Mouse (Mus musculus): ENCODE measurements at regions not wholly inside any gene's neighbourhood (a gene's known extent, or its start where the extent isn't known, plus 50 kb on each side); places are given as distances from the start of the nearest gene placed in this dataset.

GRCm38 (mm10) chr6:51168775-51169695, 263.4 kb upstream of the Nfe2l3 start:
- peak; percentile 21 for DNase-seq (ENCODE audit: low spot score)

GRCm38 (mm10) chr6:51169971-51170411, 262.5 kb upstream of the Nfe2l3 start:
- no peak for DNase-seq (ENCODE audit: low spot score)

- DNase-seq (ENCODE audit: low spot score): peak; percentile 53
Observed at GRCm38 (mm10) chr6:51170414-51170813, 262.1 kb upstream of the Nfe2l3 start.

DNA sequence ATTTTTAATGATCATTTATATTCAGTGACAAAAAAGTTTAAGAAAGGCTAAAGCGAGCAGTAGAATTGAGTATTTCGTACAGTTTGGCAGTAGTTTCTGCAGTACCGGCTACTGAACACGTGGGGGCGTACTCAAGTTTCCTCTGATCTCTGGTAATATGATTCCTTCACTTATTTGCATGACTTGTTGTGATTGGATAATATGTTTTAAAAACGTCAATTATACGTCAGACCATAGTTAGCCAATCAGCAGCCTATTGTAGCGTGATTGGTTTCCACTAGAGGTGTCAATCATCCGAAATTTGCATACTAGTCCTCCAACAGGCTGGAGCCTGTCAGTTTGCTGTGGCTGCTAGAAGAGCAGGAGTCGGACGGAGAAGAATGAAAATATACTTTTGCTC, 261.6 kb upstream of the Nfe2l3 start:
- DNase-seq (ENCODE audit: low spot score): no peak

GRCm38 (mm10) chr6:51171761-51172160, 260.7 kb upstream of the Nfe2l3 start:
- peak; percentile 41 for DNase-seq (ENCODE audit: low spot score)

DNA sequence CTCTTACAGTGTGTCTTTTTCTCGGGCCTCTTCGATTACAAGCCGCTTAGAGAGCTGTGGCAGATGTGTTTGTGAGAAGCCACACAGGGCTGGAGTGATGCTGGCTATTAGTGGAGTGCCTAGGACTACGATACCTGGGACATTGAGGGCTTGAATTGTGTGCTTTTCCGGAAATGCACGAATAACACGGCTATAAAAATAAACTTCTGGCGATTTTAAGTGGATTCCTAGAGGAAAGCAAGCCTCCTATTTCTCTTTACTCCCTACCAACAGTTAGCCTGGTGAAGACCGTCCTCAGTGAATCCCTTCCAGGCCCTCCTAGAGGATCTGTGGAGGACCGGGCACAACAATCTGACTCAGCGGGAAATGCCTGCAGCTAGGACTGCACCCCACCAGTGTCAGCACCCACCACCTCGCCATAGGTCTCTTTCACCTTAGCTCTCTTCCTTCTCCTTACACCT, 260.1 kb upstream of the Nfe2l3 start:
- DNase-seq (ENCODE audit: low spot score): no peak

DNA sequence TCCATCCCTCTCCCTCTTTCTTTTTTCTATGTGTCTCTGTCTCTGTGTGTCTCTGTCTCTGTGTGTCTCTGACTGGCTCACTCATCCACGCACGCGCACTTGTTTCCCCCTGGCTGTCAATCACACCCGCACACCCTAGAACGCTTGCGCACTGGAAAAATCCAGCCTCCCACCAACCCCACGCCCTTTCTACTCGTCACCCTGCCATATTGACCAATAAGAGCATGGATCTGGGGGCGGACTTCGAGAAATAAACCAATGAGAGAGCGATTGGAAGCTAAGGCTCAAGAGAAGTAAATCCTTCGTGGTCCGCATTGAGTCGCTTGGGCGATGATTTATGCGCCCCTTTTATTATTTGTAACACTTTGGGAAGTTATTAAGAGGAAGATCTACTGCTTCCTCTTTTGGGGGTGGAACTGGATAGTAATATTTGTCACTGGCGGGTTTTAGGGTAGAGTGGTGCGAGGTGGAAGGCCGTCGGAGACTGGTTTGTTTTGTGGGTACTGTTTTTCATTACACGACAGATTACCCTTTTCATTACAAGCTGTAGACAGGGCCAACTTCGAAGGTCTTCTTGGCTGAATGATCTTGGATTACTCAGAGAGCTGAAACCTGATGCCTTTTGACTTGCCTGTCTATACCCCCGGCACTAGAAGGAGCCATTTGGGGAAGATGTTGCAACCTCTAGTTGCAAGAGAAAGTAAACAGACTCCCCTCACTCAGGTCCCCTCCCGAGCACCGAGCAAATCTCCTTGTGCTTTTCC, 259.4 kb upstream of the Nfe2l3 start:
- peak; percentile 56 for DNase-seq (ENCODE audit: low spot score)

GRCm38 (mm10) chr6:51173620-51174442, 258.6 kb upstream of the Nfe2l3 start:
- DNase-seq (ENCODE audit: low spot score): no peak

GRCm38 (mm10) chr6:51174443-51175021, 257.9 kb upstream of the Nfe2l3 start:
- DNase-seq (ENCODE audit: low spot score): no peak

GRCm38 (mm10) chr6:51175616-51176590, 256.6 kb upstream of the Nfe2l3 start:
- DNase-seq (ENCODE audit: low spot score): no peak

- no peak for DNase-seq (ENCODE audit: low spot score)
Observed at GRCm38 (mm10) chr6:51176791-51177433, 255.6 kb upstream of the Nfe2l3 start.

- no peak for DNase-seq (ENCODE audit: low spot score)
Observed at GRCm38 (mm10) chr6:51177701-51178060, 254.8 kb upstream of the Nfe2l3 start.

GRCm38 (mm10) chr6:51178061-51178791, 254.2 kb upstream of the Nfe2l3 start:
- DNase-seq (ENCODE audit: low spot score): peak; percentile 72

DNA sequence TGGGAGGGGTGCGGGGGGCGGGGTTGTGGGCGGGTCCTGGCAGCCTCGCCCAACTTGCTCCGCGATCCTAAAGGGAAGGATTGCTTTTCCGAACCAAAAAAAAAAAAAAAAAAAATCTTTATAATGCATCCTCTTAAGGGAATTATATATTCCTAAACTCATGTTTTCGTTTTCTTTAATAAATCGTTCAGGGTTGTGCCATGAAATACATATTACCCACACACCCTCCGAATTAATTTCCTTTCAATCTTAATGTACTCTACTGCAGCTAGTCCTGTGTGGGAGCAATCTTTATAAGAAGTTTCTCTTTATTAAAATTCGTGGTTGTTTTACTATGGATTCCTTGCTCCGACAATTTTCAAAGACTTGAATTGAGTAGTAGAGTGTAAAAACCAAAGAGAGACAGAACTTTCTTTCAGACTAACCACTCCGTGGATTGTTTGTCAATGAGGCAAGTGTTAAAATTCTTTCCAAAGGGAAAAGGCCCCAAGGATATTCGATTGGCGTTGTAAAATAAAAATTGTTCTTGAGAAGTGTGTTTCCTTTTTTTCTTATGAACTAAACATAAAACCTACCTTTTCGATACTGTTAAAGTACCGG, 253.6 kb upstream of the Nfe2l3 start:
- no peak for DNase-seq (ENCODE audit: low spot score)

DNA sequence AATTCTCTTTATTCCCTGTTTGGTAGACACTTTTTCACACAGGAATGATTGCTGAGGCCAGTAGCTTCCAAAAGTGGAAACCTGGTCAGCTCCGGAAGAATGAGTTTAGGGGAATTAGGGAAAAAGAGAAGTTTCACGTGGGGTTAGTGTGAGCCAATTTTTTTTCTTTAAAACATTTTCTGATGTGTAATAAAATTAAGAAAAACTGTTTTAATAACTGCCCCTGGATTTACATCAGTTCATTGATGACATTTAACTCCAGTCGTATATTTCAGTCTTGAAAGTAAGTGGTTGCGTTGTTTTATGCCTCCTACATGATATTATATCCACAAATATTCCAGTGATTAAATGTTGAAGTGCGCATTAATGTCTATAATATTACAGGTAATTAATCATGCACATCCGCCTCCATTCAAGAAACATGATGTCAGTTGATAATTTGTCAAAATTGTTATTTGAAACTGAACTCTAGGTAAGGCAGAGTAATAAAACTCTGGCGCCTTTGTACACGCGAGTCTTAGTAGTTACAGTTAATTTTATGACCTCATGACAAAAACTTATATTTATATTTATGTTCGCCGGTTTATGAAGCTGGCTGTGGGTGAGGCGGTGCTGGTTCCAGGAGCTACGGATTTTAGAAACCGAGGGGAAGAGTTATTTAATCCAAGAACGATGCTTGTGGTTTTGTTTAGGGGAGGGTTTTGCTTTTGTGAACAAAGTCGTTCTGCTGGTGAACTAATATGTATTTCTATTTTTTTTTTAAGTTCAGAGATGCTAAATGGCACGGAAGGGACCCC, 252.5 kb upstream of the Nfe2l3 start:
- DNase-seq (ENCODE audit: low spot score): no peak

- no peak for DNase-seq (ENCODE audit: low spot score)
Observed at GRCm38 (mm10) chr6:51180881-51181875, 251.3 kb upstream of the Nfe2l3 start.

GRCm38 (mm10) chr6:51181905-51182304, 250.6 kb upstream of the Nfe2l3 start:
- no peak for DNase-seq (ENCODE audit: low spot score)
